Mouse (Mus musculus) hindbrain, embryonic 13.5 days (tissue): ENCODE results near the gene Fgf8. TPM values are rescaled to one million over a fixed set of nuclear protein-coding genes. Genes with fewer than 3 reads are reported as not detected.

Source experiments
- ATAC-seq: fragments of 200-750 bp; cut with Nextera tagmentation; 2 replicates; pipeline ENCODE4 v1.8.0; 2017; ENCODE audit warnings: moderate TSS enrichment; ENCODE audit not compliant: low FRiP score
- H3K27ac ChIP-seq: fragments of 300-500 bp; sonication (generic); 2 replicates; pipeline ENCODE4 v1.5.1; 2015; ENCODE audit warnings: inconsistent platforms, mild to moderate bottlenecking, moderate library complexity
- H3K27me3 ChIP-seq: fragments of 300-500 bp; sonication (generic); 2 replicates; pipeline ENCODE4 v1.6.1; 2015; ENCODE audit warnings: mild to moderate bottlenecking, inconsistent platforms
- H3K36me3 ChIP-seq: fragments of 300-500 bp; sonication (generic); 2 replicates; pipeline ENCODE4 v1.6.1; 2015; ENCODE audit warnings: mild to moderate bottlenecking, inconsistent platforms
- H3K4me1 ChIP-seq: fragments of 300-500 bp; sonication (generic); replicated peaks from 2 replicates; pipeline ENCODE4 v1.6.1; 2015; ENCODE audit warnings: inconsistent platforms
- H3K4me2 ChIP-seq: fragments of 300-500 bp; sonication (generic); 2 replicates; pipeline ENCODE4 v1.6.1; 2015; ENCODE audit warnings: inconsistent platforms, mild to moderate bottlenecking, moderate library complexity
- H3K4me3 ChIP-seq: fragments of 300-500 bp; sonication (generic); 2 replicates; pipeline ENCODE4 v1.5.1; 2015; ENCODE audit warnings: mild to moderate bottlenecking, inconsistent platforms
- H3K9ac ChIP-seq: fragments of 300-500 bp; sonication (generic); 2 replicates; pipeline ENCODE4 v1.6.1; 2015; ENCODE audit warnings: mild to moderate bottlenecking, inconsistent platforms
- H3K9me3 ChIP-seq: fragments of 300-500 bp; sonication (generic); 2 replicates; pipeline ENCODE4 v1.6.1; 2016; ENCODE audit warnings: inconsistent platforms
- WGBS: fragments of 180-500 bp; shearing (Covaris S2); methylation state at CpG from one replicate; pipeline ENCODE4 v1.1.7; 2015; 5-methylcytosine and 5-hydroxymethylcytosine counted together
- polyA plus RNA-seq: library from polyadenylated mRNA; unstranded; fragments of >200 nt; fragmentation: Nextera tagmentation; extraction: Ambion mirVana; gene quantifications from 2 replicates; pipeline ENCODE4 v1.2.1, GENCODE M21; 2015

Fgf8 gene
- polyA plus RNA-seq, 1 experiment from 2014 or later = 0.95 TPM

GRCm38 (mm10) chr19:45695496-45696280 is 47.0 kb downstream of the Fgf8 start:
- Histone ChIP-seq H3K27me3 (peaks cover 39% of the 10 kb centered on the region), H3K4me2 (no peak overlapping the region), H3K36me3 (no peaks in the 10 kb centered on the region), H3K9me3 (no peaks in the 10 kb centered on the region), H3K4me1 (peaks cover 4% of the 10 kb centered on the region; the same call in 1 of the 2 replicates), H3K27ac (no peak overlapping the region), H3K4me3 (no peak overlapping the region), H3K9ac (no peak overlapping the region)
- 24% methylated on average over 25 of the region's 25 CpGs for WGBS
- no peak for ATAC-seq

DNA sequence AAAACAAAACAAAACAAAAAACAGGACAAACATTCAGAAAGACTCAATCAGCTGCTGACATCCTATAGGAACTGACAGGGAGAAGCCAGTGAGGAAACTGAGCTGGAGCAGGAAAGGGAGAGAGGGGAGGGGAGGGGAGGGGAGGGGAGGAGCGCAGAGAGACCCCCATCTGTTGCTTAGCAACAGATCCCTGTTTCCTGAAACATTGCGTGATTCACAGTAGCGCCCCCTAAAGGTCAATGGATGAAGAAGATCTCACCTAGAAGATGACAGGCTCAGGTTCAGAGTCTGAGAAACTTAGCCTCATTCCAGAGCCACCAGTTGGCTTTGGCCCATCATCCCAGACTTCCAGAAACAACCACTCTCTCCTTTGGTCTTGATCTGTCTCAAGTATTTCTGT is 48.7 kb downstream of the Fgf8 start:
- 24% methylated on average over 3 of the region's 3 CpGs for WGBS
- no peaks in the 10 kb centered on the region for H3K9me3 ChIP-seq
- H3K27ac ChIP-seq = no peak overlapping the region
- H3K4me3 ChIP-seq = no peak overlapping the region
- H3K36me3 ChIP-seq = no peaks in the 10 kb centered on the region
- H3K27me3 ChIP-seq = peaks cover 39% of the 10 kb centered on the region
- no peak for ATAC-seq
- H3K4me2 ChIP-seq = no peak overlapping the region
- no peak overlapping the region for H3K9ac ChIP-seq
- H3K4me1 ChIP-seq = peaks cover 4% of the 10 kb centered on the region; the same call in 1 of the 2 replicates

DNA sequence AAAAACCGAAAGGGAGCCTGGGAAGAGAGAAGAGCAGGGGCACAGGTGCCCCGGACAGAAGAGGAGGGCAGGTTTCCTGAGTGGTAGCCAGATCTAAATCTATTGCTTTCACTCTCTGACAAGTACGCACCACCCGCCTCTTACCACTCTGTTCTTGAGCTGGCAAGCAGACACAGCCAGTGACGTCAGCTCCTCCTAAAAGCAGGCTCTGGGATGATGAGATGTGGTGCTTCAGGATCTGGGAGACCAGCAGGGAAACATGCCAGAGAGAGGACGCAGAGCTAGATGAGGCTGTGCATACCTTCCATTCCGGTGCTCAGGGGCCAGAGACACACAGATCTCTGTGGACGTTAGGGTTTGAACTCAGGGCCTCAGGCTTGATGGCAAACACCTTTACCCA is 50.5 kb downstream of the Fgf8 start:
- 92% methylated on average over 8 of the region's 8 CpGs for WGBS
- no peak overlapping the region for H3K4me3 ChIP-seq
- H3K27ac ChIP-seq = no peak overlapping the region
- H3K9ac ChIP-seq = no peak overlapping the region
- peaks cover 37% of the 10 kb centered on the region for H3K27me3 ChIP-seq
- no peaks in the 10 kb centered on the region for H3K36me3 ChIP-seq
- peaks cover 4% of the 10 kb centered on the region; the same call in 1 of the 2 replicates for H3K4me1 ChIP-seq
- no peak for ATAC-seq
- H3K9me3 ChIP-seq = no peaks in the 10 kb centered on the region
- no peak overlapping the region for H3K4me2 ChIP-seq

- Histone ChIP-seq H3K4me3 (no peak overlapping the region), H3K4me2 (no peak overlapping the region), H3K27ac (no peak overlapping the region), H3K9me3 (no peaks in the 10 kb centered on the region), H3K27me3 (peaks cover 35% of the 10 kb centered on the region), H3K9ac (no peak overlapping the region), H3K4me1 (peaks cover 4% of the 10 kb centered on the region; the same call in 1 of the 2 replicates), H3K36me3 (no peaks in the 10 kb centered on the region)
- ATAC-seq = no peak
- WGBS = 66% methylated on average over 8 of the region's 8 CpGs
These were observed 51.6 kb downstream of the Fgf8 start for GRCm38 (mm10) chr19:45691001-45691535.

GRCm38 (mm10) chr19:45687001-45687400 is 55.7 kb downstream of the Fgf8 start:
- H3K27me3 ChIP-seq = peaks cover 34% of the 10 kb centered on the region
- H3K4me3 ChIP-seq = no peak overlapping the region
- no peaks in the 10 kb centered on the region for H3K4me1 ChIP-seq
- ATAC-seq = no peak
- no peaks in the 10 kb centered on the region for H3K36me3 ChIP-seq
- no peaks in the 10 kb centered on the region for H3K9me3 ChIP-seq
- 73% methylated on average over 4 of the region's 4 CpGs for WGBS
- no peak overlapping the region for H3K27ac ChIP-seq
- no peak overlapping the region for H3K9ac ChIP-seq
- no peak overlapping the region for H3K4me2 ChIP-seq

Other genes starting within 250 kb of the Fgf8 start
- 13.5 and 14.6 TPM in 2 replicates for gene Poll, start 182.4 kb downstream of the Fgf8 start, polyA plus RNA-seq
- gene Gm17018, start 182.3 kb downstream of the Fgf8 start, polyA plus RNA-seq = 61.8 and 73.4 TPM in 2 replicates
- gene Fbxw4, start 82.6 kb downstream of the Fgf8 start, polyA plus RNA-seq = 3.6 and 4.2 TPM in 2 replicates
- gene Npm3, start 6.7 kb upstream of the Fgf8 start, polyA plus RNA-seq = 5.3 and 6.5 TPM in 2 replicates
- 86.8 and 88.0 TPM in 2 replicates for gene Mgea5, start 40.9 kb upstream of the Fgf8 start, polyA plus RNA-seq
- gene Kcnip2, start 73.1 kb upstream of the Fgf8 start, polyA plus RNA-seq = 5.1 and 6.8 TPM in 2 replicates